Mouse (Mus musculus) midbrain, embryonic 14.5 days (tissue): ENCODE results near the gene Siae. TPM values are rescaled to one million over a fixed set of nuclear protein-coding genes. Genes with fewer than 3 reads are reported as not detected.

ENCODE experiments used
- ATAC-seq: fragments of 200-750 bp; cut with Nextera tagmentation; 2 replicates; pipeline ENCODE4 v1.8.0; 2017; ENCODE audit warnings: moderate number of reproducible peaks, moderate library complexity; ENCODE audit not compliant: low FRiP score, low TSS enrichment
- DNase-seq: peaks from one replicate; pipeline ENCODE4 v3.0.0-alpha.2; 2015
- H3K27ac ChIP-seq: fragments of 300-500 bp; sonication (generic); replicated peaks from 2 replicates; pipeline ENCODE4 v1.5.1; 2014; ENCODE audit warnings: mild to moderate bottlenecking, low read depth, low read length, moderate library complexity
- H3K27me3 ChIP-seq: fragments of 300-500 bp; sonication (generic); 2 replicates; pipeline ENCODE4 v1.6.1; 2014; ENCODE audit warnings: low read length, control low read depth, mixed read lengths; ENCODE audit not compliant: control insufficient read depth, insufficient read depth
- H3K36me3 ChIP-seq: fragments of 300-500 bp; sonication (generic); 2 replicates; pipeline ENCODE4 v1.6.1; 2014; ENCODE audit warnings: low read length, control low read depth; ENCODE audit not compliant: control insufficient read depth, insufficient read depth
- H3K4me1 ChIP-seq: fragments of 300-500 bp; sonication (generic); 2 replicates; pipeline ENCODE4 v1.6.1; 2014; ENCODE audit warnings: mild to moderate bottlenecking, antibody characterized with exemption, low read length, control low read depth; ENCODE audit not compliant: control insufficient read depth, insufficient read depth
- H3K4me2 ChIP-seq: fragments of 300-500 bp; sonication (generic); 2 replicates; pipeline ENCODE4 v1.6.1; 2014; ENCODE audit warnings: mild to moderate bottlenecking, low read length, moderate library complexity
- H3K4me3 ChIP-seq: fragments of 300-500 bp; sonication (generic); replicated peaks from 2 replicates; pipeline ENCODE4 v1.5.1; 2014; ENCODE audit warnings: low read depth, low read length
- H3K9ac ChIP-seq: fragments of 300-500 bp; sonication (generic); replicated peaks from 2 replicates; pipeline ENCODE4 v1.6.1; 2014; ENCODE audit warnings: mild to moderate bottlenecking, low read length, moderate library complexity
- H3K9me3 ChIP-seq: fragments of 300-500 bp; sonication (generic); 2 replicates; pipeline ENCODE4 v1.6.1; 2016; ENCODE audit warnings: low read length, control low read depth, mixed read lengths; ENCODE audit not compliant: control insufficient read depth
- WGBS: fragments of 180-500 bp; shearing (Covaris S2); extraction: QIAGEN DNeasy Blood & Tissue Kit; methylation state at CpG from one replicate; pipeline ENCODE4 v1.1.7; 2014; 5-methylcytosine and 5-hydroxymethylcytosine counted together
- polyA plus RNA-seq: library from polyadenylated mRNA; unstranded; fragments of >200 nt; fragmentation: Nextera tagmentation; extraction: Ambion mirVana; gene quantifications from 2 replicates; pipeline ENCODE4 v1.2.1, GENCODE M21; 2014

The Siae gene
- polyA plus RNA-seq, 1 experiment from 2014 or later, result 12.3 TPM

- DNase-seq (no peak), ATAC-seq (no peak)
- Histone ChIP-seq H3K4me1 (no peaks in the 10 kb centered on the region), H3K9me3 (no peaks in the 10 kb centered on the region), H3K4me3 (no peak overlapping the region), H3K27me3 (no peaks in the 10 kb centered on the region), H3K27ac (no peak overlapping the region), H3K36me3 (no peaks in the 10 kb centered on the region), H3K4me2 (no peak overlapping the region), H3K9ac (no peak overlapping the region)
- whole genome bisulfite sequencing, result 76% methylated on average over 5 of the region's 5 CpGs
Measured at GRCm38 (mm10) chr9:37583594-37583993, 28.1 kb downstream of the Siae start.

DNA sequence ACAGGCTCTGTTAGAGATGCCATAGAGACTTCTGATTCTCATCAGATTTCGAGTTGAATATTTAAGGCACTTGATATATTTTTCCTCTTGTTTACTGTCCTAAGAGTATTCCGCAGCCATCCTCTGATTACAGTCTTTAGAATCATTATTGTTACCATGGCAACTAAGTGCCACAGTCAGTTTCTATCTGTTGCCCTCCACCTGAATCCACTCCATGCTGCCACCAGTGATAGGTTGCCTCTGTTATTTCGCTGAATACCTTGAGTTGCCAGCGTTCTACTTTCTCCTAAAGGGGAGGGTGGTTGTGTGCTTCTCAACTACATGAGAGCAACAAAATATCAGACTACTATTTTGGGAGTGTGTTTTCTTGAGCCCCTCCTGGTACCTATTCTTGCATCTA lies 31.2 kb downstream of the Siae start:
- Histone ChIP-seq H3K4me3 (no peak overlapping the region), H3K27me3 (no peaks in the 10 kb centered on the region), H3K9ac (no peak overlapping the region), H3K36me3 (no peaks in the 10 kb centered on the region), H3K27ac (no peak overlapping the region), H3K4me2 (no peak overlapping the region), H3K9me3 (no peaks in the 10 kb centered on the region), H3K4me1 (no peaks in the 10 kb centered on the region)
- ATAC-seq (no peak), DNase-seq (no peak)
- WGBS, result 85% methylated on average over 4 of the region's 4 CpGs

- no peak overlapping the region for H3K27ac ChIP-seq
- H3K9me3 ChIP-seq, result no peaks in the 10 kb centered on the region
- ATAC-seq, result no peak
- no peaks in the 10 kb centered on the region for H3K27me3 ChIP-seq
- H3K4me2 ChIP-seq, result no peak overlapping the region
- no peak overlapping the region for H3K4me3 ChIP-seq
- no peak overlapping the region for H3K9ac ChIP-seq
- no peak for DNase-seq
- no peaks in the 10 kb centered on the region for H3K4me1 ChIP-seq
- WGBS, result 89% methylated on average over 4 of the region's 4 CpGs
- H3K36me3 ChIP-seq, result no peaks in the 10 kb centered on the region
Measured at GRCm38 (mm10) chr9:37590381-37590780, 34.9 kb downstream of the Siae start.

DNA sequence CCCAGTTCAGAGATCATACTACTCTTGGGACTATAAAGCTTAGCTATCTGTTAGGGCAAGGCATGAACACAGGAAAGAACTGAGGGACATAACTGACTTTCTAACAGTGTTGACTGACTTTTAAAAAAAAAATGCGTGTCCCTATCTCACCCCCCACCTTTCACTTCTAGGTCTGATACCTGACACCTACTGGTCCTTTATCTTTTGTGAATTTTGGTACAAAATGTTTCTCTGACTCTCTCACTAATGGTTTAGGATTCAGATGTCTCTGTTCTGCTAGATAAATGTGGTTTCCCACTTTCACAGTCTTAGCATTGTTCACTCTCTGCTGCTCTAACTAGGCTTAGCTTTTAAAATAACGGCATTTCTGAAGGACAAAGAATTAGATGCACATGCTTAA lies 36.5 kb downstream of the Siae start:
- Histone ChIP-seq H3K27ac (no peak overlapping the region), H3K9me3 (no peaks in the 10 kb centered on the region), H3K36me3 (no peaks in the 10 kb centered on the region), H3K9ac (no peak overlapping the region), H3K27me3 (no peaks in the 10 kb centered on the region), H3K4me3 (no peak overlapping the region), H3K4me1 (no peaks in the 10 kb centered on the region), H3K4me2 (no peak overlapping the region)
- 79% methylated on average over 2 of the region's 2 CpGs for WGBS
- ATAC-seq (no peak), DNase-seq (no peak)

GRCm38 (mm10) chr9:37592633-37593032 lies 37.1 kb downstream of the Siae start:
- H3K4me1 ChIP-seq, result no peaks in the 10 kb centered on the region
- H3K27ac ChIP-seq, result no peak overlapping the region
- no peaks in the 10 kb centered on the region for H3K9me3 ChIP-seq
- no peak for ATAC-seq
- no peak overlapping the region for H3K4me2 ChIP-seq
- no peak overlapping the region for H3K4me3 ChIP-seq
- H3K36me3 ChIP-seq, result no peaks in the 10 kb centered on the region
- DNase-seq, result no peak
- no peak overlapping the region for H3K9ac ChIP-seq
- WGBS, result 59% methylated on average over 6 of the region's 6 CpGs
- no peaks in the 10 kb centered on the region for H3K27me3 ChIP-seq

DNA sequence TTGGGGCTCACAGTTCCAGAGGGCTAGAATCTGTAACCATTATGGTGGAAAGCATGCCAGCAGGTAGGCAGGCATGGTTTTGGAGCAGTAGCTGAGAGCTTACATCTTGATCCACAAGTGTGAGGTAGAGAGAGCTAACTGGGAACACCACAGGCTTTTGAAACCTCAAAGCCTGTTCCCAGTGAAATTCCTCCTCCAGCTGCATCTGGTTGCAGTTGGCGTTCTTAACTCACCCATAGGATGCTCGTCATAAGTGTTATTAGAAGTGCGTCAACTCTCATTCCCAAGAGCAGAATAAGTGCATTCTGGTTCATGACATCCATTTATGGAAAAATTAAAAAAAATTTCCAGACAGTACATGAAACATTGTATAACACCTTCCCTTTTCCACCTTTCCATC lies 38.2 kb downstream of the Siae start:
- no peaks in the 10 kb centered on the region for H3K4me1 ChIP-seq
- H3K36me3 ChIP-seq, result no peaks in the 10 kb centered on the region
- H3K9me3 ChIP-seq, result no peaks in the 10 kb centered on the region
- ATAC-seq (no peak), DNase-seq (no peak)
- no peak overlapping the region for H3K4me3 ChIP-seq
- no peak overlapping the region for H3K9ac ChIP-seq
- H3K27ac ChIP-seq, result no peak overlapping the region
- WGBS, result 91% methylated on average over 3 of the region's 3 CpGs
- no peaks in the 10 kb centered on the region for H3K27me3 ChIP-seq
- H3K4me2 ChIP-seq, result no peak overlapping the region

- no peaks in the 10 kb centered on the region for H3K36me3 ChIP-seq
Measured at GRCm38 (mm10) chr9:37595570-37595969, 40.1 kb downstream of the Siae start.

GRCm38 (mm10) chr9:37598637-37599036 lies 43.1 kb downstream of the Siae start:
- Histone ChIP-seq H3K27me3 (no peaks in the 10 kb centered on the region), H3K9me3 (no peaks in the 10 kb centered on the region), H3K4me3 (no peak overlapping the region), H3K4me1 (no peaks in the 10 kb centered on the region), H3K27ac (no peak overlapping the region), H3K4me2 (no peak overlapping the region), H3K9ac (no peak overlapping the region), H3K36me3 (no peaks in the 10 kb centered on the region)
- 89% methylated on average over 2 of the region's 2 CpGs for WGBS
- ATAC-seq (no peak), DNase-seq (no peak)

More at GRCm38 (mm10) chr9:37595570-37595969, 40.1 kb downstream of the Siae start:
- Histone ChIP-seq H3K4me2 (no peak overlapping the region), H3K9ac (no peak overlapping the region), H3K4me1 (no peaks in the 10 kb centered on the region), H3K27ac (no peak overlapping the region), H3K27me3 (no peaks in the 10 kb centered on the region), H3K4me3 (no peak overlapping the region), H3K9me3 (no peaks in the 10 kb centered on the region)
- ATAC-seq (no peak), DNase-seq (no peak)
- WGBS, result 89% methylated on average over 1 of the region's 1 CpGs

- no peak overlapping the region for H3K4me2 ChIP-seq
- H3K36me3 ChIP-seq, result no peaks in the 10 kb centered on the region
- DNase-seq (no peak), ATAC-seq (no peak)
- H3K9ac ChIP-seq, result no peak overlapping the region
- H3K27me3 ChIP-seq, result no peaks in the 10 kb centered on the region
- no peak overlapping the region for H3K4me3 ChIP-seq
- H3K4me1 ChIP-seq, result no peaks in the 10 kb centered on the region
- H3K27ac ChIP-seq, result no peak overlapping the region
- H3K9me3 ChIP-seq, result no peaks in the 10 kb centered on the region
- WGBS, result 91% methylated on average over 2 of the region's 2 CpGs
Measured at GRCm38 (mm10) chr9:37600538-37601205, 45.2 kb downstream of the Siae start.
